Mouse (Mus musculus) forebrain, embryonic 14.5 days (tissue): ENCODE measurements around the gene Mrps25. TPM values are rescaled to one million over a fixed set of nuclear protein-coding genes. Genes with fewer than 3 reads are reported as not detected.

ENCODE experiments used
- ATAC-seq: fragments of 200-750 bp; cut with Nextera tagmentation; 2 replicates; pipeline ENCODE4 v1.8.0; 2017; ENCODE audit warnings: mild to moderate bottlenecking, moderate library complexity
- DNase-seq: peaks from one replicate; pipeline ENCODE4 v3.0.0-alpha.2; 2015; ENCODE audit warnings: low spot score
- H3K27ac ChIP-seq: fragments of 300-500 bp; sonication (generic); 2 replicates; pipeline ENCODE4 v1.5.1; 2014; ENCODE audit warnings: low read depth, mild to moderate bottlenecking, control low read depth, low read length, moderate library complexity
- H3K27me3 ChIP-seq: fragments of 300-500 bp; sonication (generic); replicated peaks from 2 replicates; pipeline ENCODE4 v1.6.1; 2014; ENCODE audit warnings: low read length, control low read depth, mixed read lengths; ENCODE audit not compliant: control insufficient read depth, insufficient read depth
- H3K36me3 ChIP-seq: fragments of 300-500 bp; sonication (generic); 2 replicates; pipeline ENCODE4 v1.6.1; 2014; ENCODE audit warnings: low read length, control low read depth; ENCODE audit not compliant: control insufficient read depth, insufficient read depth
- H3K4me1 ChIP-seq: fragments of 300-500 bp; sonication (generic); 2 replicates; pipeline ENCODE4 v1.6.1; 2014; ENCODE audit warnings: antibody characterized with exemption, low read length, control low read depth; ENCODE audit not compliant: control insufficient read depth, insufficient read depth
- H3K4me2 ChIP-seq: fragments of 300-500 bp; sonication (generic); 2 replicates; pipeline ENCODE4 v1.6.1; 2014; ENCODE audit warnings: mild to moderate bottlenecking, control low read depth, low read length
- H3K4me3 ChIP-seq: fragments of 300-500 bp; sonication (generic); 2 replicates; pipeline ENCODE4 v1.5.1; 2014; ENCODE audit warnings: low read depth, low read length, control low read depth
- H3K9ac ChIP-seq: fragments of 300-500 bp; sonication (generic); 2 replicates; pipeline ENCODE4 v1.6.1; 2014; ENCODE audit warnings: mild to moderate bottlenecking, low read length, control low read depth, moderate library complexity
- H3K9me3 ChIP-seq: fragments of 300-500 bp; sonication (generic); replicated peaks from 2 replicates; pipeline ENCODE4 v1.6.1; 2016; ENCODE audit warnings: low read length, control low read depth, mixed read lengths; ENCODE audit not compliant: control insufficient read depth
- WGBS: fragments of 180-500 bp; shearing (Covaris S2); extraction: QIAGEN DNeasy Blood & Tissue Kit; methylation state at CpG from one replicate; pipeline ENCODE4 v1.1.7; 2014; 5-methylcytosine and 5-hydroxymethylcytosine counted together
- polyA plus RNA-seq: library from polyadenylated mRNA; unstranded; fragments of >200 nt; fragmentation: Nextera tagmentation; extraction: Ambion mirVana; gene quantifications from 2 replicates; pipeline ENCODE4 v1.2.1, GENCODE M21; 2014

Mrps25 gene
- polyA plus RNA-seq, 1 experiment from 2014 or later = 56.4 TPM

DNA sequence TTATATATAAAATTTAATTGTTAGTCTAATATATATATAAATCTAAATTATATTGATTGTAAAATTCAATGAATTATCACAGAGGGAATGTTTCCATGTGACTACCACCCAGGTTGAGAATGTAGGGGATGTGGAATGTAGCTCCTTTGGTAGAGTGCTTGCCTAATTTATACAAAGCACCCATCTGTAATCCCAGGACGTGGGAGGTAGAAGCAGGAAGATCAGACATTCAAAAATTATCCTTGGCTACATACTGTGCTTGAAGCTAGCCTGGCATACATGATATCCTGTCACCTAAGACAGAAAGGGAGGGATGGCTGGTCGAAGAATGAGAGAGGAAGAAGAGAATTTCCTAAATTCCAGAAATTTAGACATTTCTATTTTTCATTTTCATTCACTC, 47.5 kb downstream of the Mrps25 start:
- no peak overlapping the region for H3K27ac ChIP-seq
- ATAC-seq = no peak
- 72% methylated on average over 2 of the region's 2 CpGs for WGBS

DNA sequence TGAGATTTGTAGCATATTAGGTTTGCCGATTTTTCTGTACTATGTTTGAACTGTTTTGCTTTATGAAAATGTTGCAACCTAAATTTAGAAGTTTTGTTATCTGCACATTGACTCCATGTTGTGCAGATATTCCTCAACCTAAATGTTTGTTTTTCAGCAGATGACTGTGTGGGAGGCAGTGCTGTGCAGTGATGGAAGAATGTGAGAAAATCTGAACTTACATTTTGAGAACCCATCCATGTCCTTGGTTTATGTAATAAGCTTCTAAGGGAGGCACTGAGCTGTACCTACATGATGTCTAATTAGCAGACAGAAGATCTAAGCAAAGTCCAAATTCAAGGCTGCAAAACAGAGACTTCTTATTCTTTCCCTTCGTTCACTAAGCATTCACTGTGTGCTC, 50.2 kb downstream of the Mrps25 start:
- no peak overlapping the region for H3K27ac ChIP-seq
- ATAC-seq (no peak), DNase-seq (no peak)
- no peaks in the 10 kb centered on the region for H3K4me1 ChIP-seq
- 98% methylated on average over 2 of the region's 2 CpGs for WGBS
- no peak overlapping the region for H3K4me2 ChIP-seq
- no peak overlapping the region for H3K9ac ChIP-seq
- H3K9me3 ChIP-seq = no peaks in the 10 kb centered on the region
- no peak overlapping the region for H3K4me3 ChIP-seq
- H3K36me3 ChIP-seq = peaks cover 6% of the 10 kb centered on the region; the same call in 1 of the 2 replicates
- no peaks in the 10 kb centered on the region for H3K27me3 ChIP-seq

More for the DNA sequence above, 47.5 kb downstream of the Mrps25 start:
- Histone ChIP-seq H3K4me3 (no peak overlapping the region), H3K4me2 (no peak overlapping the region), H3K4me1 (no peaks in the 10 kb centered on the region), H3K9me3 (no peaks in the 10 kb centered on the region), H3K36me3 (peaks cover 14% of the 10 kb centered on the region; the same call in 1 of the 2 replicates), H3K9ac (no peak overlapping the region), H3K27me3 (no peaks in the 10 kb centered on the region)
- DNase-seq = no peak

DNA sequence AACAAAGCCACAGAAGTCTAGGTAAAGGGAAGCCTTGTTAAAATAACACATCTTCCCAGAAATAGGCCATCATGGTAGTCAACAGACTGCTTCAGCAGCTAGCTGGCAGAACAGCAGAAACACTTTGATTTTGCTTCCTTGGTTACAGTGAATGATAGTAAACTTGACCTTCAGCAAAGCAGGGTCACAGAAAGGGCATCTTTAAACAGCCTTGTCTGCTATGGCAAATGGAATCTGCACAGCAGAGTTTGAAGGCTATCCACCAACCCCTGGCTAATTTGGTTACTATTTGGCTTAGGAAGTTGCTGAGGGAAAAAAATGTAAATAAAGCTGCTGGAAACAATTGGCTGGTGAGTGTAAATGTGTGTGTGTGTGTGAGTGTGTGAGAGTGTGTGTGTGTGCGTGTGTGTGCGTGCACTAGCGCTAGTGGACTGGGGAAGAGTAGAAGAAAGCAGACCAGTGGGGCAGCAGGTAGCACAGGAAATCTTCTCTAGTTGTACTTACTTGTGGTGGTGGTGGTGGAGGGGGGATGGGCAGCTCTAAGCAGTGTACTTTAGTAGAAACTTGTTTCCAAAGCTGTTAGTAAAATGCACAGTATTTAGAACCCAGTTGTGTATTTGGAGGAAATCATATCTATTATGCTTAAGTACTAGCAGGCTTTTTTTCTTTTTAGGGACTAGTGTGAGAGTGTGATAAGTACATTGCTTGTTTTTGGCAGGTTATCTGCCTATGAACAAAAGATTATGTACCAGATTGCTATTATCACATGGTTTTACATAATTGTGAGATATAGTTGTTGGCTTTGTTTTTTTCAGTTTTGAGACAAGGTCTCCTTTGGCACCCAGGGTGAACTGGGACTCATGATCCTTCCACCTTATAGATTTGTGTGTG, 51.6 kb downstream of the Mrps25 start:
- ATAC-seq (no peak), DNase-seq (no peak)
- WGBS = 93% methylated on average over 3 of the region's 3 CpGs
- no peak overlapping the region for H3K27ac ChIP-seq
- peaks cover 6% of the 10 kb centered on the region; the same call in 1 of the 2 replicates for H3K36me3 ChIP-seq
- no peaks in the 10 kb centered on the region for H3K9me3 ChIP-seq
- no peak overlapping the region for H3K4me3 ChIP-seq
- H3K4me2 ChIP-seq = no peak overlapping the region
- H3K9ac ChIP-seq = no peak overlapping the region
- no peaks in the 10 kb centered on the region for H3K27me3 ChIP-seq
- no peaks in the 10 kb centered on the region for H3K4me1 ChIP-seq

DNA sequence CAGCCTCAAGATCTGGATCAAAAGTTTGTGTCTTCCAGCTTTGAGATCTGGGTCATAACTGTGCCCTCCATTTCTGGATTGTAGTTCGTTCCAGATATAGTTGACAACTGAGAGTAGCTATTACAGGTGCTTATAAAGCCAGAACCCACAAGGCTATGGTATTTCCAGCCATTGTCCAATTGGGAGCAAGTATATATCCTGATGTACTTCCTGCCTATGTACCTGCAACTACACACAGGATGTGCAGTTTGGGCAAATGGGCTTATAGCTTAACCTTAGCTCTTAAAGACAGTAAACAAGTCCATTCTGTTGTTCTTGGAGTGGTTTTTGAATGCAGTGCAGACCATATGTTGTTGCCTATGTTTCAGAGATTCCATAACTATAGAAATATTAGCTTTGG, 52.4 kb downstream of the Mrps25 start:
- H3K9ac ChIP-seq = no peak overlapping the region
- H3K9me3 ChIP-seq = no peaks in the 10 kb centered on the region
- no peak overlapping the region for H3K4me2 ChIP-seq
- 92% methylated on average over 1 of the region's 1 CpGs for WGBS
- DNase-seq (no peak), ATAC-seq (no peak)
- no peaks in the 10 kb centered on the region for H3K27me3 ChIP-seq
- no peak overlapping the region for H3K4me3 ChIP-seq
- peaks cover 6% of the 10 kb centered on the region; the same call in 1 of the 2 replicates for H3K36me3 ChIP-seq
- H3K4me1 ChIP-seq = no peaks in the 10 kb centered on the region
- H3K27ac ChIP-seq = no peak overlapping the region

DNA sequence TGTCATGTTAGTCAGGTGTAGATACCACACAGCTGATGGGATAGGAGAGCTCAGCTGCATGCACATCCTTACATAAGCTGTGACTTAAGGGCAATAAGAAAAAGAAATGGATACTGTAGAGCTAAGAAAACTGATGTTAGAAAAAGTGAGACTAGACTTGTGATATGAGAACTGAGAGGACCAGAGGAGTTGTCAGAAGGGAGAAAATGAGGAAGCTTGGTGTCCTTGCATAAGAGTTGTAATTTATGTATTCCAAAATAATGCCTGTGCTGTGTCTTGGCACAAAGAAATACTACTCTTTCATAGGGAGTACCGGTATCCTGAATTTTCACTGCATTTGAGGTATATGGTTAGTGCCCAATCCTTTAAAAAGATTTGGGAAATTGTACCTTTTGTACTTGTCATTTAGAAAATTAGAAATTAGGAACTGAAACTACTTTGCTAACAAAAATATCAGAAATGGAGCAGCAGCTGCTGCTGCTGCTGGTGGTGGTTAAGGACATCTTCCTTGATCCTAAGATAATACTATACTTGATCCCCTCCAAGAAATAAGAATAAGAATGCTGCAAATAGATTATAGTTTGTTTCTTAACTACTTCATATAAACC, 56.9 kb downstream of the Mrps25 start:
- Histone ChIP-seq H3K4me1 (no peaks in the 10 kb centered on the region), H3K4me3 (no peak overlapping the region), H3K9ac (no peak overlapping the region), H3K4me2 (no peak overlapping the region), H3K27ac (no peak overlapping the region), H3K9me3 (no peaks in the 10 kb centered on the region), H3K36me3 (no peaks in the 10 kb centered on the region), H3K27me3 (no peaks in the 10 kb centered on the region)
- WGBS = 97% methylated on average over 1 of the region's 1 CpGs
- ATAC-seq (no peak), DNase-seq (no peak)

DNA sequence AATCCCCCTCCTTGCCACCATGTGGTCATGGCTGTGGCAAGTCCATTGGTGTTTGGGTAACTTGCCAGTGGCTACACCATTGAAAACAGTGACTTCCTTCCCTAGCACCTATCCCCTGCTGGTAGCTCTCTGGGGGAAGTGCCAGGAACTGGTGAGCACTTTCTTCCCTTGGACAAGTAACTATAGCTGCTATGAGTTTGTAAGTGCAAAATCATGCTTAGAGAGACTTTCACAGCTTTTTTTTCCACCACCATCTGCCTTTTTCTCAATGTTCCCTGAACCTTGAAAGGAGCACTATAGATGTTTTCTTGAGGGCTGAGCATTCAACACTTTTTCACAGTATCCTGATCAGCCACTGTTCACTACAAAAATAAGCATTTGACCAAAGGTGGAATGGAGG, 59.3 kb downstream of the Mrps25 start:
- no peaks in the 10 kb centered on the region for H3K27me3 ChIP-seq
- no peak overlapping the region for H3K4me3 ChIP-seq
- H3K9ac ChIP-seq = no peak overlapping the region
- H3K27ac ChIP-seq = no peak overlapping the region
- H3K4me2 ChIP-seq = no peak overlapping the region
- ATAC-seq (no peak), DNase-seq (peak; percentile 7)
- H3K4me1 ChIP-seq = no peaks in the 10 kb centered on the region
- no peaks in the 10 kb centered on the region for H3K9me3 ChIP-seq
- no peaks in the 10 kb centered on the region for H3K36me3 ChIP-seq

Other genes starting within 250 kb of the Mrps25 start
- 5.6 and 6.3 TPM in 2 replicates for gene Fgd5, start 205.2 kb downstream of the Mrps25 start, polyA plus RNA-seq
- 16.1 and 18.7 TPM in 2 replicates for gene Nr2c2, start 92.6 kb downstream of the Mrps25 start, polyA plus RNA-seq
- gene Rbsn, start 30.9 kb upstream of the Mrps25 start, polyA plus RNA-seq = 17.1 and 20.2 TPM in 2 replicates
- gene Trh, start 60.6 kb upstream of the Mrps25 start, polyA plus RNA-seq = 6.7 and 7.3 TPM in 2 replicates